Mouse (Mus musculus) thymus, adult 2 months (tissue): ENCODE results near the gene Dhx34.

Experiments
- CTCF ChIP-seq: fragments of 200-500 bp; IDR thresholded peaks from 2 replicates; pipeline ENCODE4 v1.5.1; 2012; ENCODE audit warnings: mild to moderate bottlenecking, control low read depth, low read length, moderate library complexity, borderline replicate concordance; ENCODE audit not compliant: control insufficient read depth, poor library complexity, insufficient read depth; ENCODE audit errors: extremely low read depth
- POLR2A ChIP-seq: fragments of 200-500 bp; IDR thresholded peaks from 2 replicates; pipeline ENCODE4 v1.6.1; 2012; ENCODE audit warnings: mild to moderate bottlenecking, low read length, control low read depth, moderate library complexity; ENCODE audit not compliant: control insufficient read depth, poor library complexity, insufficient read depth; ENCODE audit errors: extremely low read depth

- no peak for TF ChIP-seq CTCF
- no peak for TF ChIP-seq POLR2A
Measured at GRCm38 (mm10) chr7:16271139-16271538, 49.3 kb upstream of the Dhx34 start.
